Mouse (Mus musculus) urinary bladder, adult 2 months (tissue): ENCODE measurements around the gene Aif1. TPM values are rescaled to one million over a fixed set of nuclear protein-coding genes. Genes with fewer than 3 reads are reported as not detected.

ENCODE experiments used
- polyA plus RNA-seq: library from polyadenylated mRNA; depleted of rRNA; stranded (reverse); fragments of >200 nt; gene quantifications from 2 replicates; pipeline ENCODE4 v1.2.3, GENCODE M21; 2012; rRNA removed

The Aif1 gene
- polyA plus RNA-seq, 1 experiment = 11.2 TPM

Other genes starting within 250 kb of the Aif1 start
- gene Neu1, start 244.8 kb downstream of the Aif1 start, polyA plus RNA-seq = 27.9 and 32.0 TPM in 2 replicates
- gene Hspa1b, start 216.8 kb downstream of the Aif1 start, polyA plus RNA-seq = 100 and 116 TPM in 2 replicates
- not detected in 2 replicates for gene Gm20481, start 206.2 kb downstream of the Aif1 start, polyA plus RNA-seq
- 52.7 and 54.4 TPM in 2 replicates for gene Hspa1a, start 203.9 kb downstream of the Aif1 start, polyA plus RNA-seq
- 0.47 and 0.54 TPM in 2 replicates for gene Hspa1l, start 203.4 kb downstream of the Aif1 start, polyA plus RNA-seq
- gene Lsm2, start 194.2 kb downstream of the Aif1 start, polyA plus RNA-seq = 47.8 and 58.4 TPM in 2 replicates
- gene Vars, start 175.1 kb downstream of the Aif1 start, polyA plus RNA-seq = 49.8 and 53.0 TPM in 2 replicates
- gene Vwa7, start 159.5 kb downstream of the Aif1 start, polyA plus RNA-seq = 5.2 and 6.1 TPM in 2 replicates
- gene Sapcd1, start 148.1 kb downstream of the Aif1 start, polyA plus RNA-seq = 0.77 and 0.81 TPM in 2 replicates
- gene Msh5, start 129.3 kb downstream of the Aif1 start, polyA plus RNA-seq = 1.2 and 1.4 TPM in 2 replicates
- gene Clic1, start 126.1 kb downstream of the Aif1 start, polyA plus RNA-seq = 149 and 191 TPM in 2 replicates
- gene Ddah2, start 117.0 kb downstream of the Aif1 start, polyA plus RNA-seq = 60.5 and 68.6 TPM in 2 replicates
- gene Ly6g6c, start 110.7 kb downstream of the Aif1 start, polyA plus RNA-seq = 0.26 and 0.37 TPM in 2 replicates
- 0.44 and 0.48 TPM in 2 replicates for gene Mpig6b, start 109.9 kb downstream of the Aif1 start, polyA plus RNA-seq
- 9.5 and 12.9 TPM in 2 replicates for gene Ly6g6e, start 99.2 kb downstream of the Aif1 start, polyA plus RNA-seq
- gene Ly6g6d, start 98.0 kb downstream of the Aif1 start, polyA plus RNA-seq = 5.4 and 5.8 TPM in 2 replicates
- gene Ly6g6f, start 90.5 kb downstream of the Aif1 start, polyA plus RNA-seq = 0.15 TPM in 1 of 2 replicates, not detected in the other
- 104 and 114 TPM in 2 replicates for gene Abhd16a, start 86.8 kb downstream of the Aif1 start, polyA plus RNA-seq
- gene Ly6g5c, start 67.8 kb downstream of the Aif1 start, polyA plus RNA-seq = not detected in 2 replicates
- gene Ly6g5b, start 60.6 kb downstream of the Aif1 start, polyA plus RNA-seq = 1.0 and 1.2 TPM in 2 replicates
- 16.2 and 19.3 TPM in 2 replicates for gene Gpank1, start 54.6 kb downstream of the Aif1 start, polyA plus RNA-seq
- gene Csnk2b, start 54.0 kb downstream of the Aif1 start, polyA plus RNA-seq = 116 and 122 TPM in 2 replicates
- 10.2 and 12.6 TPM in 2 replicates for gene D17H6S53E, start 49.7 kb downstream of the Aif1 start, polyA plus RNA-seq
- gene Apom, start 44.0 kb downstream of the Aif1 start, polyA plus RNA-seq = 0.22 and 0.29 TPM in 2 replicates
- gene Bag6, start 40.9 kb downstream of the Aif1 start, polyA plus RNA-seq = 130 and 136 TPM in 2 replicates
- gene Prrc2a, start 11.2 kb downstream of the Aif1 start, polyA plus RNA-seq = 170 and 213 TPM in 2 replicates
- 20.4 and 23.0 TPM in 2 replicates for gene Lst1, start 12.4 kb upstream of the Aif1 start, polyA plus RNA-seq
- 2.6 and 3.5 TPM in 2 replicates for gene Ltb, start 18.4 kb upstream of the Aif1 start, polyA plus RNA-seq
- gene Tnf, start 25.9 kb upstream of the Aif1 start, polyA plus RNA-seq = 0.55 and 0.83 TPM in 2 replicates
- 0.29 and 0.43 TPM in 2 replicates for gene Lta, start 29.3 kb upstream of the Aif1 start, polyA plus RNA-seq
- gene Gm16181, start 44.8 kb upstream of the Aif1 start, polyA plus RNA-seq = 0.18 TPM in 1 of 2 replicates, not detected in the other
- 11.9 and 14.5 TPM in 2 replicates for gene Atp6v1g2, start 57.6 kb upstream of the Aif1 start, polyA plus RNA-seq
- 14.0 and 15.4 TPM in 2 replicates for gene Nfkbil1, start 59.7 kb upstream of the Aif1 start, polyA plus RNA-seq
- 314 and 350 TPM in 2 replicates for gene Ddx39b, start 65.7 kb upstream of the Aif1 start, polyA plus RNA-seq
- gene H2-D1, start 86.7 kb upstream of the Aif1 start, polyA plus RNA-seq = 589 and 606 TPM in 2 replicates
- gene H2-Q1, start 144.3 kb upstream of the Aif1 start, polyA plus RNA-seq = 0.19 TPM in 2 replicates
- gene H2-Q2, start 166.2 kb upstream of the Aif1 start, polyA plus RNA-seq = 3.0 and 3.4 TPM in 2 replicates
- gene H2-Q4, start 203.5 kb upstream of the Aif1 start, polyA plus RNA-seq = 69.6 and 78.7 TPM in 2 replicates
- gene H2-Q6, start 248.8 kb upstream of the Aif1 start, polyA plus RNA-seq = 31.9 and 38.8 TPM in 2 replicates